Mouse (Mus musculus) thymus, postnatal 25 days (tissue): Measurements from ENCODE around the gene Siah3.
"Not testable (repeated sequence)": the region's sequence is repeated elsewhere in the genome, so short reads cannot be mapped to it uniquely, and the experiment has no call there.

ENCODE experiments used
- DNase-seq: peaks from one replicate; pipeline ENCODE4 v3.0.0; 2022

Siah3 gene

GRCm38 (mm10) chr14:75455743-75456421 lies at the start of gene Siah3:
Gene Siah3, plus strand, starts transcription at chr14:75455982.
- DNase-seq = no peak

- DNase-seq = no peak
Observed at GRCm38 (mm10) chr14:75409772-75410171, 46.0 kb upstream of the Siah3 start.

- DNase-seq = no peak
Observed at GRCm38 (mm10) chr14:75410392-75410791, 45.4 kb upstream of the Siah3 start.

DNA sequence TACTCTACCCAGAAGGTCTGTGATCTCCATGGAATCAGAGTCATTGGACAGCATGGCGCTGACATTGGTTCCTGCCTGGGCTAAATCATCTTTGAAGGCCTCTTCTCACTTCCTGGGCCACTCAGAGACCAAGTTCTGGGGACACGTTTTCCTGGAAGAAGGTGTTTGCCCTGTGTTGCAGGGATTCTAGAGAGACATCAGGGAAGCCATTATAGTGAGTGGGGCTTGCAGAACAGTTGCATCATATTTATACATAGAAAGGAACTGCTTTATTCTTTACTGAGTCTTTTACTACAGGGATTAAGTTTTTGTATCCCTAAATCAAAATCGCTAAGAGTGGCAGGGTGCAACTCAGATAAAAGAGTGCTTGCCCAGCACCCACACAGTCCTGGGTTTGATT lies 37.1 kb upstream of the Siah3 start:
- no peak for DNase-seq

- DNase-seq = no peak
Observed at GRCm38 (mm10) chr14:75419876-75420275, 35.9 kb upstream of the Siah3 start.

DNA sequence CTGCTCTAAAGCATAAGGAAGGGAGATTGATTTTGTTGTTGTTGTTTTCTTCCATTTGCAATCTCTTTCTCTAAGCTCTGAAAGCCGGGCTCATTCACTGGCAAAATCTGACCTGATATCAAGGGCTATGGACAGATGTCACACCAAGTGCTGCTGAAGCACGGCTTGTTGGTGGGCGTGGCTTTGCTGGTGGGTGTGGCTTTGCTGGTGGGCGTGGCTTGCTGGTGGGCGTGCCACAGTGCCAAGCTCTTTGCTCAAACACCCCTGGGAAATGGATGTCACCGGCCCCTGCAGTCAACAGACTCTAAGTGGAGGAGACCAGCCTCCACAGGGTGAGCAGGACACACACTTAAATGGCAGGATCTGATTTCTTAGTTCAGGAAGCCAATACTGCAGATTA lies 35.0 kb upstream of the Siah3 start:
- no peak for DNase-seq

- DNase-seq = no peak
Observed at GRCm38 (mm10) chr14:75431173-75431786, 24.5 kb upstream of the Siah3 start.

GRCm38 (mm10) chr14:75432850-75433249 lies 22.9 kb upstream of the Siah3 start:
- DNase-seq = no peak

DNA sequence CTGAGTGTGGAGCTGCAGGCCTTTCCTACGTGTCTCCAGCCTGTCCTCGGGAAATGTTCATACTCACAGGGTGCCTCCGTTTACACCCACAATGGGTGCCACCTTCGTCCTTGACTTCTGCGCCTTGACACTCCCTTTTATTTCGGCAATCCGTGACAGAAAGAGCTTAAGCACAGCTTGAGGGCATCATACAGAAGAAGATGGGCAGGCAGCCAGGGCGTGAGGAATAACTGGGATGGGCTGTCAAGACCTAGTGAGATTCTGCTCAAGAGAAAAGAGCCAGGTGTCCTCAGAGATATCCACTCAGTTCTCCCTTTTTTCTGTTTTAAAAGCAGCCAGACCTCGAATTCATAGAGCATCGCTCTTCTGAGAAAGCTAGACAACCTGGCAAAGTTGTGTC lies 21.2 kb upstream of the Siah3 start:
- no peak for DNase-seq

GRCm38 (mm10) chr14:75444486-75445105 lies 11.2 kb upstream of the Siah3 start:
- DNase-seq = peak; percentile 46

- DNase-seq = peak; percentile 89
Observed at GRCm38 (mm10) chr14:75445281-75445947, 10.4 kb upstream of the Siah3 start.

GRCm38 (mm10) chr14:75445948-75446281 lies 9.9 kb upstream of the Siah3 start:
- no peak for DNase-seq

GRCm38 (mm10) chr14:75446314-75446713 lies 9.5 kb upstream of the Siah3 start:
- not testable (repeated sequence) for DNase-seq

GRCm38 (mm10) chr14:75453906-75454305 lies 1.9 kb upstream of the Siah3 start:
- DNase-seq = no peak

DNA sequence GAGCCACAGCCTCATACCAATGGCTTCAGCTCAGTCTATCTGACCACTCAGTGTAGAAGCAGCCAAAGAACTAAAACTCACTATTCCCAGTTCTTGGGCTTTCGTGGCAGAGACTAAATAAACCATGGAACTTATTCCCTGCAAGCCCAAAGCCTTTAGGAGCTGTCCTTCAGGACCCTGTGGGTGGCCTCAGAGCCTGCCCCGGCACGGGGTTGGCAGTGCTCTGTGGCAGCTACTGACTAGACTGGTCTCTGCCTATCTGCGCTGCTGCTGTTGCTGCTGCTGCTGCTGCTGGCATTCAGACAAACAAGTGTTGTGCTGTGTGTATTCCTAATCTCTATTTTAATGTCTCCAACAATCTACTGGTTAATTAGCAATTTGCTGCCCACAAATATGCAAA lies 1.1 kb upstream of the Siah3 start:
- DNase-seq = no peak

DNA sequence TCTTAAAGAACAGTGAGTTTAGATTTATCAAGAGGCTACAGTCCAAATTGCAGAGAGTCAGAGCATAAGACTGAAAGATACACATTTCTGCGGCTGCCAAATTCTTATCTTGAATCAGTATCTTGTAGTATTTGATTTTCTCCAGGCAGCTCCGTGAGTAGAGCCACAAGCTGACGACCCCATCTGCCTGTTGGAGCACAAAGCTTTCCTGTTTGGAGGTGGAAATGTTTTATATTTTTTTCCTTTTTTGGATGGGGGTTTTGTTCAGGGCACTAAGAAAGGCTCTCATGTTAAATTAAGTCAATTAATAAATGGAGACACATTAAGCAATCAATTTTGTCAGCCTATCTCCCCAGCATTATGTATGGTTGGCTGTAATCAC lies 430 bp upstream of the Siah3 start:
- no peak for DNase-seq

DNA sequence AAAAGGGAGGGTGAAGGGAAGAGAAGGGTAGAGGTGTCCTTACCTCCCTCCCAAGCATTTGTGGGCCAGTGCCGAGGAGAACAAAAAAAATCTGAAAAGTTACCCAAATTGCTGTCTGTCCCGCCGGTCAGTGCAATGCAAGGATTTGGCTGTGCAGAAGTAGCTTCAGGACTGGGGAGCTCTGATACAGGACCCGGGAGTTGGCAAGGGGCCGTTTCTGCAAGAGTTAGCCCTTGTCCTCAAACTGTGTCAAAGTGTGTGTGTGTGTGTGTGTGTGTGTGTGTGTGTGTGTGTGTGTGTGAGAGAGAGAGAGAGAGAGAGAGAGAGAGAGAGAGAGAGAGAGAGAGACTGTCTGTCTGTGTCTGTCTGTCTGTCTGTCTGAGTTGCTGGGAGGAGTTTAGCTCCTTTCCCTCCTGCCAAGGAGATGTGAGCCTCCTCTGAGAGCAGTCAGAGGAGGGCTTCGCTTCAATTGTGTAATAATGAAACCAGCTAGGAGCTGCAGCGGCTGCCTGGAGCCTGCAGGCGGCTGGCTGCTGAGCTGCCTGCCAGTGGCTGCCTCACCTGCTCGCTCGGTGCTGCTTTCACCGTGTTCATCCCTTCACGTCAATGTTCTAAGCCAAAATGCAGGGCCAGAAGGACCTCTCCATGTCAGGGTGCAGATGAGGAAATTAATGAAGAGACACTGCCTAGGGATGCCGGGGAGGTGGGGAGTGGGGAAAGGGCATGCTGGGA lies 873 bp downstream of the Siah3 start:
- DNase-seq = no peak

DNA sequence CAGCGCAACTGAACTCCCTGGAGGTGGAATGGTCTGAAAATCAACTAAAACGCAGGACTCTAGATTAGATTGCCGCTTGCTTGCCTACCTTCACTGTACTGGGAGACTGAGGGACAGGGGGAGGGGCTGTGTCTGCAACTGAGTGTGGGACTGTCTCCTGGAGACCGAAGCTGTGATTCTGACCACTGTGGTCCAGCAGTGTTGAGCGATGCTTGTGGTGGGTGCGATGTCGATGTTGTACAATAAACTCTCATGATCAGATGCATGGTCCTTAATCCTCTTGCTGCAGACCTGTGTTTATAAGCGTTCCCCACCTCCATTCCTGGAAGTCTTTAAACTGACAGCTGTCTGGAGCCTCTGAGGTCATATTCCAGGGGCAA lies 1.4 kb downstream of the Siah3 start:
- DNase-seq = no peak

- no peak for DNase-seq
Observed at GRCm38 (mm10) chr14:75459431-75459830, 3.6 kb downstream of the Siah3 start.

- DNase-seq = no peak
Observed at GRCm38 (mm10) chr14:75459991-75460390, 4.2 kb downstream of the Siah3 start.

DNA sequence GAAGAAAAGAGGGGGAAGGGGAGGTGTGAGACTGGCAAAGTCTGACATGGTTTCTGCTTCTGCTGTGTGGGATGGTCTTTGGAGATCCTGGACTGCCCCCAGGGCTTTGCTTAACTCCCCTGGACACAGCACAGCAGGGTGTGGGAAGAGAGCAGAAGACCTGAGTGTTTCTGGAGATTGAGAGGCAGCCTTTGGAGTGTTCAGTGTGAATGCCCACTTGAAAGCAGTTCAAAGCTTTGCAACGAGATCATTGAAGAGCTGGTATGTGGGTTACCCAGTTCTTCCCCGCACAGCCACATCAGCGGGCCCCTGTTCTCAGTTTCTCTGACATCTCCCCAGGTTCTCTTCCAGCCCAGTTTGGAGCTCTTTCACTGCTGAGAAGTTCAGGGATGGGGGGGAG lies 4.7 kb downstream of the Siah3 start:
- no peak for DNase-seq

GRCm38 (mm10) chr14:75461770-75462169 lies 6.0 kb downstream of the Siah3 start:
- DNase-seq = no peak

DNA sequence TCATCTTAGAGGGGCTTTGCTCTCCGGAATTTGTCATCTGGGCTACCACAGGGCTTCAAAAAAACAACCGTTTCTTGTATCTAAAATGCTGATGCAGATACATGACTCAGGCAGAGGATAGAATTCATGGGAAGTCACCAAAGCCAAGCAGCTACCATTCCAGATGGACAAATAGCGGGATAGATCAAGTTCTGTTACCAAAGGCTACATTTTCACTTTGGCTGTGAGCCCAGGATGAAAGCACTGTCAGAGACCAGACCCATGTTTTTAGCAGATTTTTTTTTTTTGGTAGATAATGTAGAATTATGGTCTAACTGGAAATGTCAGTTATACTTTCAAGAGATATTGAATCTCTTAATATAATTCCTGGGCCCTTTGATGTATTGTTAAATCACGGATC lies 7.4 kb downstream of the Siah3 start:
- DNase-seq = no peak
